Mouse (Mus musculus) CH12F3 (cell line): Measurements from ENCODE around the gene Prr15l.

ENCODE experiments used
- in situ Hi-C: fragments of 300-500 bp; cut with MboI; formaldehyde crosslinking; loops from 2 replicates; pipeline ENCODE4 v1.14.3; 2020; ENCODE audit warnings: low sequenced_read_pairs

Gene Prr15l

GRCm38 (mm10) chr11:96928088-96928487 is at the start of gene Prr15l:
Prr15l (plus strand) TSS chr11:96928104.
- in situ Hi-C loops = loop anchor here (5.0 kb wide), 1 partner anchor 34 kb away; no protein-coding TSS in a partner anchor

GRCm38 (mm10) chr11:96878715-96879114 is 49.2 kb upstream of the Prr15l start:
- in situ Hi-C loops = no loop called here

DNA sequence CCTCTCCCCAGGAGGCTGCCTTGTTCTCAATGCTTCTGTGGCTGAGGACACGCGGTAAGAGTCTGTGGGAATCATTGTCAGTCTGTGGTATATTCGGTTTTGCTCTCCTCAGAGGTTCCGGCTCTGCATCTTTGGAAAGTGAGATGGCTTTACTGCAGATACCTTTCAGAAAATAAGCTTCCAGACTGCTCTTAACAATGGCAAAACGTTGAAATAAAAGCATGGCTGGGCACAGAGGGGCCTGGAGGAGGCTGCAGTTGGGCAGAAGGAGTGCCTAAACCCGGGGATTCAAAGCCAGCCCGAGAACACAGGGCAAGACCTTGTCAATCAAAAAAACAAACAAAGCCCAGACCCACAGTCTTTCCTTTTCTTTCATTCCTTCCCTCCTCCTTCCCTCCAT is 48.5 kb upstream of the Prr15l start:
- in situ Hi-C loops = no loop called here

GRCm38 (mm10) chr11:96880296-96880695 is 47.6 kb upstream of the Prr15l start:
- in situ Hi-C loops = no loop called here

GRCm38 (mm10) chr11:96885901-96886340 is 42.0 kb upstream of the Prr15l start:
- in situ Hi-C loops = no loop called here

DNA sequence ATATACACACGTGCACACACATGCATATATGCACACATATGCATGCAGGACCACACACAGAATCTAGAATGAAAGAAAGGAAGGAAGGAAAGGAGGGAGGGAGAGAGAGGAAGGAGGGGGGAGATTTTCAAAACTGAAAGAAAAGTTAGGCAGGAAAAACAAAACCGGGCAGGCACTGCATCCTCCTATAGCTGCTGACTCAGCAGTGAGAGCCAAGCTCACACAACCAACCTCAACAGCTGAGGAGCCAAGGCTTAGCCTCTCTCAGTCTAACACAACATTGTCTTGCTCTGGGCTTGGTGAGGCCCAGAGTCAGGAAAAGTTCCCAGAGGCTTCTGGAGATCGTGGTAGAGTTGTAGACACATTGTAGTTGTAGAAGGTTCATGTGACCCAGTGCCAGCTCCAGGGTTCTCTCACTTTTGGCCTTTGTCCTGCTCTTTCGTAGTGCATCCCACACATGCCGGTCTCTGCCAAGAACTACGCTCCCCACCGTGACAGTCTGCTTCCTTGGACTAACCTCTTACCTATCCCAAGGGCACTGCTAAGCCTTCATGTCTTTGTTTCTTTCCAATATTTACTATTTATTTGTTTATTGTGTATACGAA is 40.9 kb upstream of the Prr15l start:
- in situ Hi-C loops = no loop called here

GRCm38 (mm10) chr11:96891784-96892527 is 35.9 kb upstream of the Prr15l start:
- in situ Hi-C loops = no loop called here

DNA sequence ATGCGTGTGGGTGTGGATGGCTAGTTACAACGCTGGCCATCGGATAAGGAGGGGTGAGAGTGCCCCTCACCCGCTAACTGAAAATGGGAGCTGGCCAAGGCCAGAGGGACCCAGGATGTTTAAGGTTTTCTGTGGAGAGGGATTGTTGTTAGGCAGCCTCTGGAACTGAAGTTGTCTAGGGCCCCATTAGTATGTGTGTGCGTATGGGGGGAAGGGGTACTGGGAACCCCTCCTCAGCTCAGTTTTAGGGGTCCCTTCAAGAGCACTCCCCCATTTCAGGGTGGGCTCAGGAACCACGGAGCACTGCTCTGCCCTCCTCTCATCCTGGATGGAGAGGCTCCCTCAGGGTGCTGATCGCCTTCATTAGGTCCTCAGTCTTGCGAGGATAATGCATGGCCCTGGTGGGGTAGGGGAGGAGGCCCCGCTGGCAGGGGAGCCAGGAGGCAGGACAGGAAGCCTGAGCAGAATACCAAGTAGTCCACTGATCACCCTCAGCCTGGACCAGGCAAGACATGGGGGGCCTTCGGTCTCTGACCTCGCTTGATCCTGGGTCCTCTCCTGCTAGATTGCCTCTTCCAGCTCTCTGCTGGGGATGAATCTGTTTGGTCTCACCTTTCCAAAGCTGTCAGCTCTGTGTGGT is 34.6 kb upstream of the Prr15l start:
- in situ Hi-C loops = no loop called here

GRCm38 (mm10) chr11:96895886-96896285 is 32.0 kb upstream of the Prr15l start:
- in situ Hi-C loops = no loop called here

GRCm38 (mm10) chr11:96899449-96900306 is 28.2 kb upstream of the Prr15l start:
- in situ Hi-C loops = no loop called here

DNA sequence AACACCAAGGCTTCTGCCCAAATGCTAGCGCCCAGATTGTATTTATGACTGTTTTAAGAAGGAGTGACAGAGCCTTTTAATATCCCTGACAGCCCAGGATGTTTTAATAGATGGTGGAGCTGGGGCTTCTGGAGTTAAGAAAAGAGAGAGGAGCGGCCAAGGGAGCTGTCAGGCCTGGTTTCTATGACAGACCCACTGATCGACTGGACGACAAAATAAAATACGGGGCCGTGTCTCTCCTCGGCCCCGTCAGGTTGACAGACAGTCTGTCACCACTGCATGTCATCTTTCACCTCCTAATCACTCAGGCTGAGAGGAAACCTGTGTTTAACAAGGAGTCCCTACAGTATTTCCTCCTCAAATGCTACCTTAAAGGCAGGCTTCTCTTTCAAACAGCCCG is 26.6 kb upstream of the Prr15l start:
- in situ Hi-C loops = no loop called here

DNA sequence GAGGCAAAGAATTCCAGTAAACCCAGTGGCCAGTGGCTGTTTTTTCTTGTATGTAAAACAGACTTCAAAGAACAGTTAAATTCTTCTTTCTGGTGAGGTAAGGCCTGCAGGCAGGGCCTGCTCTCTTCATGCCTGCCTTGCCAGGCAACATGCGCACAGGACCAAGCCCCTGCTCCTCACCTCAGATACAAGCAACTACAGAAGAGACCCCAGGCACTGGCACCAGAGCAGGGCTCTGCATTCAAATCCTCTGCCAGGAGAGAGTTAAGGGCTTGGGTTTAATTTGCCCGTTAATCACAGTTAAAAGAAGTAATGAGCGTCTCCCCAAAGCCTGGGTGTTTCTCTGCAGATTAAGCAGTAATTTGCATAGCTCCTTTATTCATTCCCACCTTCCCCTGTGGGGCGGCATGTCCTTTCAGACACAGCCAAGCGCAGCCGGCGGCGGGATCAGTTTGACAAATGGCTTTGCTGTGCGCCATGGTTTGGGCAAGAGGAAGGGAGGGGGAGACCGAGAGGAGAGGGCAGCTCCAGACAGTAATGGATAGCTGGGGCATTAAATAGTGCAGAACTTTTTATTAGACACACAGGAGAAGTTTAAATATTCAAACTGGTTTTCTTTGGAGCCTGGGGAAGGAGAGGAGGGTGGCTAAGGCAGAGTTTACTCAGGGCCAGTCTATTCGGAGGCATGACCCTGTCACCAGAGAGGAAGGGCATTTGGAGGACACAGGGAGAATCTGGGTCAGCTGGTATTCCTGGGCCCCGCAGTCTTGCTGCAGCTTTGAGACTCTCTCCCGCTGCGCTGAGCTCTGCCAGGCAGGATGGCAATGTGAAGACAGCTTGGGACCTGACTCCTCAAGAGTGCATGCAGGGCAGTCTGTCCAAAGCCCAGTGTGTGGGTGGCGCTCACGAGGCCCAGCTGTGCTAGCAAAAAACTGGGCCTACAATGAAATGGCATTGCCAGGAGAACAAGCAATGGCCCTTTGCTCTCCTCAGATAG is 25.0 kb upstream of the Prr15l start:
- in situ Hi-C loops = no loop called here

DNA sequence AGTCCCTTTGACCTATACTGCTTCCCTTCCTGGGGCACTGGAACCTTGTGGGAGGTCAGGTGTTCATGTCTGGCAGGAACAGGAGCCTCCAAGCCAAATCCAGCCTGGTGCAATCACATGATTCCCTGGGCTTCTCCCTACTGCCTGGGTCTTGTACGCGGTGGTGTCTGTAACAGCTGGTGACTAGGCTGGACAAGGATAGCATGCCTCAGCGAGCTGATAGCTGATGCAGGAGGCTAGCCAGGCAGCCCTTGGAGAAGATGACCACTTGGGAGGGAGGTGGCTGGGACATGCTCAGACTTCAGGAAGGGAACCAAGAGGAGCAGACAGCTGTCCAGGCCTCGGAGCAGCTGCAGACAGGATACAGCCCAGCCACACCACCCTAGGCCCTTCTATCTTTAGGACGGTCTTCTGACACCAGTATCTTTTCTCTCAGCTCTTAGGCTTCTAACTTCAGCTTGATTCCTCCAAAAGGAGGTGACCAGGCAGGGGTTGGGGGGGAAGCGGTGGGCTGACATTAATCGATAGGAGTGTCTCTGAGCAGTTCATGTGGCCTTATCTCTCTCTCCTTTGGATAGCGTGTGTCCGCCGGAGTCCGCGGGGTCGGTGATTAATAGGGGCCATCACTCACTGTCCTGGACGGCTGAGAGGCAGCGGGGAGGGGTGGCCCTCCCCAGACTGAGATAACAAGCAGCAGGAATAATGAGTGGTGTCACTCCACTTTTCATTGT is 21.3 kb upstream of the Prr15l start:
- in situ Hi-C loops = no loop called here

GRCm38 (mm10) chr11:96908594-96908993 is 19.3 kb upstream of the Prr15l start:
- in situ Hi-C loops = no loop called here

- in situ Hi-C loops = loop anchor here (10.0 kb wide), 1 partner anchor 45 kb away; no protein-coding TSS in a partner anchor
These were observed 17.9 kb upstream of the Prr15l start for GRCm38 (mm10) chr11:96910003-96910402.

GRCm38 (mm10) chr11:96912682-96913081 is 15.2 kb upstream of the Prr15l start:
- in situ Hi-C loops = loop anchor here (10.0 kb wide), 1 partner anchor 48 kb away; no protein-coding TSS in a partner anchor

GRCm38 (mm10) chr11:96916044-96916884 is 11.6 kb upstream of the Prr15l start, which contains the start of gene Cdk5rap3:
Cdk5rap3 (minus strand) TSS chr11:96916496.
- in situ Hi-C loops = loop anchor here (10.0 kb wide), 1 partner anchor 51 kb away; no protein-coding TSS in a partner anchor

- in situ Hi-C loops = loop anchor here (10.0 kb wide), 1 partner anchor 52 kb away; no protein-coding TSS in a partner anchor
These were observed 11.0 kb upstream of the Prr15l start for GRCm38 (mm10) chr11:96916885-96917396.
